Mouse (Mus musculus) lung, postnatal 4 days (tissue): ENCODE results near the gene Rad9b.
"Not testable (repeated sequence)": the region's sequence is repeated elsewhere in the genome, so short reads cannot be mapped to it uniquely, and the experiment has no call there.

Experiments used
- DNase-seq, 2 experiments: peaks; one replicate each; pipeline ENCODE4 v3.0.0; 2021

The Rad9b gene

DNA sequence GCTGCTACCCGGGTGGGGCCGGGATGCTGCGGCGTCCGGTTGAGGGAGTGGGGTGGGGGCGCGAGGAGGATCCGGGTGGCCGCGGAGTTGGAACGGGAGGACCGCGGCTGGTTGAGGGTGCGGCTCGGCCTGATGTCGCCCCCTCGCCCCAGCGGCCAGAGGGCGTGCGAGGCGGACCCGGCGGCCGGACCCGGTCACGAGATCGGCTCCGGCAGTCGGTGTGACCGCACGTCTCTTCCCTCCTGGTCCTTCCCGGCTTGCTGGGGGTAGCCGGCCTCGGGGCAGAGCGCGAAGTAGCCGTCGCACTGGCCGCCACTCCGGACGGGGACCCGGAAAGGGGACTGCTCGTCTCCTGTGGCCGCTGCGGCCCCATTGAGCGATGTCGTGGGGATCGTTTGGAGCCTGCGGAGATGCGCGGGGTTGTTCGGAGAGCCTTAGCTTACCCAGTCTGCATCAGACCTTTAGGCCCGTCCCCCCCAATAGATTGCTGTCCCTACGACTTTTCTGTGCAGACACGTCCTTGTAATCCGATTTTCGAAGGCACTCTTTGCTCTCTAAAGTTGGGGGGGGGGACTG, 547 bp upstream of the Rad9b start:
- DNase-seq, result no peak

DNA sequence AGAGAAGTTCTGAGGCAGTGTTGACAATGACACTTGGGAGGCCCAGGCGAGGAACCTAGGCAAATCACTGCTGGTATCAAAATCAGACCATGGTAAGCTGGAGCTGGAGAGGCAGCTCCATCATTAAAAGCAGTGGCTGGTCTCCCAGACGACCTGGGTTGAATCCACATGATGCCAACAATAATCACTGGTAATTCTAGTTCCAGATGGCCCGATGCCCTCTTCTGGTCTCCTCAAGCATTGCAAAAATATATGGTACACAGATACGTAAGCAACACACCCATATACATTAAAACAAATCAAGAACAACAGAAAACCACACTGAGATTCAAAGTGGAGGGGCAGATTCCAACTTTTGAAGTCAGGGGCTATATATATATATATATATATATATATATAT, 8.3 kb downstream of the Rad9b start:
- no peak for DNase-seq

DNA sequence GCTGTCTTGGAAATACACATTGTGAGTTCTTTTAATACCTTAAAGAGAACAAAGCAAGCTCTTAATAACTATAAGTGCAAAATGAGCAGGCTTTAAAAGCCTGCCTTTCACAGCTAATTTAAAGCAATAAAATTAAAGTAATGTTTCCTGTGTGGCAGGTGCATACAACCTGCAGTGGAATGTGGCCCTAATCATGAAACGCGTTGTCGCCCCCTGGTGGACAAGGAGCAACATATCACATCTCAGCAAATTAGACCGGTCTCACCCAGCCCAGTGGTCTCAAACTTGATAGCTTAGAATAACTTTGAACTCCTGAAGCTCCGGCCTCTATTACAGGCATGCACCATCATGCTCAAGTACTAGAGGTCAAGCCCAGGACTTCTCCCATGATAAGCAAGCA, 9.8 kb downstream of the Rad9b start:
- peak; percentile 72 to 84 for DNase-seq

DNA sequence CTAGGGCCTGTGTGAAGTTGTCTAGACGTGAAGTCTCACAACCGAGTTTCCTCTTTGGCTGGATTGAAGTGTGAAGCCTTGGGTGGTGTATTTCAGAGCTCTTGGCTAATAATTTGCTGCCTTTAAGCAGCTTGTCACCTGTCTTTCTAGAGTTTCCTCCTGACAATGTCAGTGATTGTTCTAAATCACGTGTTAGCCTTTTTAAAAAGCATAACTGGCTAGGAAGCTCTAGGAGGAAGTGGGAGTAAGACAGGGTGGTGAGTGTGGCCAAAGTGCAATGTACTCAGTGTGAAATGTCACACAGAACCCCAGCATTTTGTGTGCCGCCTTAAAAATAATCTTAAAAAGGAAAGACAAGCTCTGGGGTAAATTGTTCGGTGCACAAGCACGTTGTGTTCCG, 10.3 kb downstream of the Rad9b start:
- DNase-seq, result no peak

DNA sequence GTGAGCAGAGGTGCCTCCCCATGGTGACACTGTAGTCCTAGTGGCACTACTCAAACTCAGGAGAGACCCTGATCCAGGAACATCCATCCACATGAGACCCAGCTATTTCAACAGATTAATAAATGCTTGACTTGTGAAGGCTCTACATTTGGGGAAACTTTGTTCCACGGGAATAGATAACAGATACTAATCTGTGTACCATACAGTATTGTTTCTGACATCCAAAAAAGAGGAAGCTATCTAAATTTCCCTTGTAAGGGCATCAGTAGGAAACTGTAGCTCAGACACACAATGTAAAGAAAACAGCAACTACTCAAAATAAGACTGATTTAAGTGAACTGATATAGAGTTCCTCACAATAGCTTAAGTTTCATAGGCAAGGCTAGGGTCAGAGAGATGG, 11.2 kb downstream of the Rad9b start:
- DNase-seq, result no peak

DNA sequence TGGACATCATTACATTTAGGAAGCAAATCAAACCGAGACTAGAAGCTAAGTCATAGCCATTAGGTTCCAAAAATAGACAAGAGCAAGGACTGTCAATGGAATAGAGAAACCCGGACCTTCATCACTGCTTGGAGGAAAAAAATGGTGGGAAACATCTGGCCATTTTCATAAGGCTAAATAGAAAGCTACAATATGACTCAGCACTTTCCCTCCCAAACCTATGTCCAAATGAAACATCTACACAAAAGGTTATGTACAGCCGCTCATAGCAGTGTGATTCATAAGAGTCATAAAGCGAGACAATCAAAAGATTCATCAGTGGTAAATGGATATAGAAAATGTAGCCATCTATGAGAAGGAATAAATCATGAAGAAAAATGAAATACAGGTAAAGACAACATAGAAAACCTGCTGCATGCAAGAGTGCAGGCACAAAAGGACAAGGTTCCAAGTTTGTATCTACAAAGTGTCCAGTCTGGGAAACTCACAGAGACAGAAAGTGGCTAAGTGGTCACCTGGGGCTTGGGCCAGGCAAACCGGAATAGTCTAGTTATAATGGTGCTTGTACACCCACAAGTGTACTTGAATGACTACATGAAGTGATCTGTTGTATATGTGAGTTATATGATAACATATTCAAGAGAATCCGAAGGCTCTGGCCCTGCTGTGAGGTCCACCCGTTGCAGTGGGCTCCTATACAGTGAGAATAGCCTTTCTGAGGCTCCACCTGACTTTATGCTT, 17.3 kb downstream of the Rad9b start:
- no peak for DNase-seq

DNA sequence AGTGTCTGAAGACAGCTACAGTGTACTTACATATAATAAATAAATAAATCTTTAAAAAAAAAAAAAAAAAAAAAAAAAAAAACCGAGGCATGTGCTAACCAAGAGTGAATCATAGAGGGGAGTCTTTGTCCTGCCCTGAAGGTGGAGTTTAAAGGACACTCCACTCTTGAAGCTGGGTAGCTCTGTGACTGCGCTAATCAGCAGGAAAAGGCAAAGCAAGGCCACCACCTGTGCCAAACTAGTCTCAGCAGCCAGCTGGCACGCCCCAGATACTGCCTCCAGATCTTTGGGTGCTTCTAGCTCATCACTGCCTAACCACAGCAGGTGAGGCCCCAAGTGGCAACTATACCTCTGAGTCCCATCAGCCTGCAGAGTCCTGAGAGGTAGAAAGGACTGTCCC, 19.4 kb downstream of the Rad9b start:
- no peak for DNase-seq

DNA sequence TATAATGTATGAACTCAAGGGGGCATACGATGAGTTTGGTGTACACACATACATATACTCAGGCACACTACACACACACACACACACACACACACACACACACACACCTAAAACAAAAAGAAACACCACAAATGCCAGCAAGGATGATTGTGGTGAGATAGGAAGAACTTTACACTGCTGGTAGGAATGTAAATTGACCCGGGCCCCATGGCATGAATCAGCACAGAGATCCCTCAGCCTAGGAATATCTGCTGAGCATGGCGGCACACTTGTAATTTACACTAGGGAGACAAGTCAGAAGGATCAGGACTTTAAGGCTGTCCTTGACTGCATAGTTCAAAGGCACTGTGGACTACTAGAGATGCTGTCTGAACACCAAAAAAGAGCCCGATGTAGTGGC, 23.8 kb downstream of the Rad9b start:
- DNase-seq, result no peak

DNA sequence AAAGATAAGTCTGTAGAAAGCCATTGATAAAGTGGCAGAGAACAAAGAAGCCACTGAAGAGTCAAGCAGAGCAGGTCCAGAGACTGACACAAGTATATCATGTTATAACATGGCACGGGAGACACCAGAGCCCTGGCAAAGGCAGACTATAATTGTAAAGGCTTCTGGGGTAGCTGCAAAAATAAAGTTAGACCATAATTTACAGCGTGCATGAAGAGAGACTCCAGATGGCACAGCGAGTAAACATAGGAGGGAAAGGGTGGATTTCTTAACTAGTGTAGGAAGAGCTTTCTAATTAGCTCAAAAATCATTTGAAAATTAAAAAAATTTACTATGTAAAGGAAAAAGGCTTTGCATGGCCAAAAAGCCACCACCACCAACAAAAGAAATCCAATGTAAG, 26.8 kb downstream of the Rad9b start:
- DNase-seq, result no peak

DNA sequence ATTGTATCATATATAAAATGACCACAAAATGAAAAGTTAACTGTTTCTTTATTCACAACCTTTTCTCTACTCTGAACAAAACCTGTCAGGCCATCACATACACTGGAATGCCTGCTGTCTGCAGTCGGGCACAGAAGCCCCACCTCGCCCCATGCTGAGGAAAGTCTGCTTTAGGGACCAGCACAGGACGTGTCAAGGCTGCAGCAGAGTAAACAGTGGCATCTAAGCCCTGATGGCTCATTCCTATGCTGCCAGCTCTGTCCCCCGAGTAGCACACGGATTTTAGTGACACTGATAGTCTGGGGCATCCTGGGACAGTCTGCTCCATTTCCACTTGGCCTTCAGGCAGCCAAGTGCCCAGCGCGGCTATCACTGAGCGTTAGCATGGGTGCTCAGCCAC, 28.6 kb downstream of the Rad9b start:
- DNase-seq, result no peak

DNA sequence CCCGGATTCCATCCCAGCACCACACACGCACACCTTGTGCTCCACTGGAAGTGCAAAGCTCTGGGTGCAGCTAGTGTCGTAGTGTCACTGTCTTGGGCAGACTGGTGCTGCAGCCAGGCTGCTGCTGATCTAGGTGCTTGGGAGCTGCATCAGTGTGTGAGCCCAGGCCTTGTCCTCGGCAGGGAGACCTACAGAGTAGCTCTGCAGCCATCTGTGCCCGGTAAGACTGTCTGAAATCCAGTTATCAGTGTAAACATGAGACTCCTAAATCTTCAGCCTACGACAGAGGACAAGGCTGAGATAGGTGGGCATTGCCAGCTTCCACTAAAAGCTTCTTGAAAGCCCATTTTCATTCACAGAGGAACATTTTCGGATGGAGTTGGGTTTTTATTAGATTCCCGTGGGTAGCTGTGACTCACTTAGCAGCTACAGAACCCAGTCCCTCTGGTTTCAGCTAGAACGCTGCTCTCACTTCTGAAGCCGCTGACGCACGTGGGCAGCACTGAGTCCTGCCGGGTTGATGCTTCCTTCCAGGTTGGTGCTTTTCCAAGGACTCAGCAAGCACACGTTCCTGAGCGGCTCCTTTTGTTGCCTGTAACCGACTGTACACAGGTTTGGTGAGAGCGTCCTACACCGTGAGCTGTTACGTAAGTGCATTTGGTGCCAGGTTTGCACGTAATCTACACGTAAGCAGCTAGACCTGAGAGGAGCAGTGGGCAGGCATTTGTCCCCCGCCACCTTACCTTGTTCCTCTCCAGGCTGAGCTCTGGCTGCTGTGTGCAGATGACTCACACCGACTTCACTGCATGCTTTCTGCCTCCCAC, 29.2 kb downstream of the Rad9b start:
- peak; percentile 38 to 56 for DNase-seq

DNA sequence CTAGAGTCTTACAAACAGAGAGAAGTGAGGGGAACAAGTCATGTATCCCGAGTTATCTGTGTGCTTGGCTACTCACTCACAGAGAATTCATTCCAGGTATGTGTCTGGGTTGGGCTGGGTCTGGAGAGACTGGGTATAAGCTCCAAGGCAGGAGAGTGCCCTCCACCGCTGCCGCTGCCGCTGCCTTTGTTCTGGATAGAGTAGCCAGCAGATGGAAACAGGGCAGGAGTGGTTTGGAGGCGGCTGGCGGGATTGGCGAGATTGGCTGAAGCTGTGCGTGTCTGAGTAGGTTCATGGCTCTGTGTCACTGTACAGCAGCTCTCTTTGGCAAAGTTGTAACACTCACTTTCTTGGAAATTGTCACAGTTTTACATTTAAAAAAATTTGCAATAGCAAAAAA, 30.5 kb downstream of the Rad9b start:
- DNase-seq, result peak in 1 of 2 experiments; percentile 38

DNA sequence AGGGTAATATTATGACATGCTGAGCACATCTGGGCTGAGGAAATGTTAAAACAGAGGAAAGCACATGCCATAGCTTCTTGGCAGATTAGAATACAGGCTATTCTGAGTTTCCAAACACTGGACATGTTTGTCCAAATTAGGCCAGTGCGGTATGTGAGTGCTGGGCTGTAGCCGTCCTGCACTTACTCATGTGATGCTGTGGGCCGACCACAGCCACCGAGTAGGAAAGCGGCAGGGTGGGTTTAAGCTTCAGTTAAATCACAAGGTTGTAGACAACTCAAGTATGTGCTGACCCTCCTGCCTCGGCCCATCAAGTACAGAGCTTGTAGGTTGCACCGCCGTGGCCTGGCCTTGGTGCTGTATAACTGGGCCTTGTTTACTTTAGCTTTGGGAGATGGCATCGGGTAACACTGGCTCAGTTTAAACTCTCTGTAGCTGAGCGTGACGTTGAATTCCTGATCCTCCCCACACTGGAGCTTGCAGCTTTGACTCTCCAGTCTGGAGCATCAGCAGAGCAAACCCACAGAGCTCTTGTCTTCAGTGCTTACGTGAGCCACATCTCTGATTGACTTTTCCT, 33.7 kb downstream of the Rad9b start:
- DNase-seq, result peak; percentile 19 to 27

DNA sequence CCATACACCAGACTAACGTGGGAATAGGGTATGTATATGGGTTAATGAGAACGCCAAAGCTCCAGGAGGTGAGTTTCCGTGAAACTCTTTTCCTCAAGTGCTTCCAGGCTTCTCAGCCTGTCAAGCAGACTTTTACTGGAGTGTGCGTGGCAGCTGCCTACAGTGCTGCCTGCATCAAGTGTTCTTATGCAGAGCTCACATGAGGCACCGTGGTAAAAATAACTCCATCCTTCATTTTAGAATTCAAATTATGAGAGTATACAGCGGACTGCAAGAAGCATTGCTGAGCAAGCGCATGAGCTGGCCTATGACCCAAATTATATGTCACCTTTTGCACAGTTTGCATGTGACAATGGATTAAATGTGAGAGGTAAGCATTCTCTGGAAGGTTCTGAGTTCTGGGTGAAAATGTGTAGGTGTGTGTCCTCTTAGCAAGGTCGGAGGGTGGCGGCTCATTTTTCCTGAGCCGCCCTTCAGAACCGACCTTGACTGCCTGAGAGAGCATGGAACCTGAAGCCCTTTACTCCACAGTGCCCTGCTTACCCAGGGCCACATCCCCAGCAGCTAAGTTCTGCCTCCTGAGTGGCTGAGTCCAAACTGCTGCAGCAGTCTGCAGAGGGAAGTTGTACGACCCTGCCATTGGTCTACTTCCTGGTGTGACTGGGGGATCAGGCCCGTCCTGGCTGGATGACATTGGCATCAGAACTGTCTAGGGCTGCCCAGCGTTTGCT, 34.4 kb downstream of the Rad9b start:
- DNase-seq, result peak in 1 of 2 experiments; percentile 57

DNA sequence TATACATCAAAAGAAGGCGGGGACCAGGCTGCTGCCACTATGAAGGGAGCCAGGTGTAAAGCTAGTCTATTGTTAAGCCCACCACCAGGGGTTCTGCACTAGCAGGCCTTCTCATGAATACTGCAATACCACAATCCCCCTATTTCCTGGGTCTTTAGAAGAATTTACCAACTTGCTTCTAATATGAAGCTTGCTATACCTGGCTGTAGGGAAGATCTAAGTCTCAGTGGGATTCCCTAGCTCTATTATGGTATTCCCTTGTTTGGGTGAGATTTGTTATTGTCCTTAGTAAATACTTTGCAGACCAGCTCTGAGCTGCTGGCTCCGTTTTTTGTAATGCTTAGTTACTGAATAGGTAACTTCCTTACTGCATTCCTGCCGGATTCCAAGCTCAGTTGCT, 35.1 kb downstream of the Rad9b start:
- not testable (repeated sequence) for DNase-seq

DNA sequence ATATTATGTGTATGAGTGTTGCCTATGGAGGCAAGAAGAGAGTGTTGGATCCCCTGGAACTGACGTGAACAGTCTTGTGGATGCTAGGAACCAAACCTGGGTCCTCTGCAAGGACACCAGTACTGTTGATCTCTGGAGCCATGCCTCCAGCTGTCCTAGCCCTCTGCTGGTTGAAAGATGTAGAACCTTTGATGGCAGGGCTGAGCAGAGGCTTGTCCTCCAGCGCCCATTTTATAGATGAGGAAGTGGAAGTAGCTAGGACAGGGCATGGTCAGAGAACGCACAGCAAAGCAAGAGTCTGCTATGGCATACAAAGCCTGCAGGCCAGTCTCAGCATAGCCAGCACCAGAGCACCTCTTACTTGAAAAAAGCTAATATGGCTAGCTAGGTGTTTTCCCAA, 35.9 kb downstream of the Rad9b start:
- DNase-seq, result peak; percentile 48 to 69

DNA sequence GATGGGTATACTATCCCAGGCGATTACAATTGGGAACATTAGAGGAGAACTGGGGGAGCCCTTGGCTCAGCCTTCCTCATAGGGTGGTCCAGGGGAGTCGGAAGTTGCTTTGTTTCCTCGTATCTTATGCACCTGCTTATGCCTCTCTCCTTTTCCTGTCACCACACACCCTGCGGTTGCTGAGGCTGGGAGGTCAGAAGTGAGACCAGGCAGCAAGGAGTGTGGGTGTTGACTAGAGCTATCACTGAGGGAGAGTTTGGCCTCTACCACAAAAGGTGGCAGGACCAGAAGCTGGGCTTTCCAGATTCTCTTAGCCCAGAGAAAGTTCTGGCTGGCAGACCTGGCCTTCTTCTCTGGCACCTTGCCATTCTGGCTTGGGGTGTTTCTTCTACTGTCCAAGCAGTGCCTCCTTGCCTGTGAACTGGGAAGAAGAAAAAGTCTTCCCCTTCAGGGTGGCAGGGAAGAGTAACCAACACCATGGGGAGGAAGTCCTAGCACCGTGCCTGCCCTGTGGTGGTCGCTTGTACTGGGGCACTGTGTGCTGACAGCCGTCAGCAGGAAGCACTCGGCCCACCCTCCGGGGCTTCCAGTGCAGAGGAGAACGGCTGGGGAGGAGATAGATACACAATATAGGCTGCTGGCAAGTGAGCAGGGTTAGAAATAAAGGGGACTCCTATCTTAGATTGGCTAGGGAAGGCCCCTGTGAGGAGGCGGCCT, 36.5 kb downstream of the Rad9b start:
- DNase-seq, result no peak

DNA sequence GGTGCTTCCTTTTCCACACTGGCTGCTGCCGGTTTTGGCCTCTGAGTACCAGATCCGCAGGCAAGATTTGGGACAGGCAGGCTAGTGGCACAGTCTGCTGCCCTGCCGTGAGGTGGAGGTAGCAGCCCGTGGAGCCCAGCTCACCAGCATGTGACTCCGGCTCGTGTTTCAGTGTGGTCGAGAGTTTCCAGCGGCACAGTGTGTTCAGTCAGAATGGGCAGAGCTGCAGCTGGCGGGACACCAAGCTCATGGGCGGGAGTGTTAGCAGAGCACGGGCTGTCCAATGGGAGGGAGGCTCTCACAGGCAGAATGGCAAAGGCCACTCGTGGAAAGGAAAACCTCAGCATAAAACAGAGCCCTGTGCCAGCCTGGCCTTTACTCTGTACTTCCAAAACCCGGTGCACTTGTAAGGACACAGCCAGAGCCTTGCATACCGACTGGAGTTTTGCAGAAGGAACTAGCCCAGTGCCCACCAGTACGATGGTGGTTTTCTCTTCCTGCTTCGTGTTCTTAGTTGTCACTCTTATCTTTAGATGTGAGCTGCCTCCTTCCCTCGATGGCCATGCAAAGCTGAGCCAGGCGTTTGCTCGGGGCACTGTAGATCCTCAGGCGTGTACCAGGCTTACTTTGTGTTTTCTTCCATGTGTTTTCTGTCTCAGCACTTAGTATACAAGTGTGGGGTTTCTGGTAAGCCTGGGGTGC, 38.9 kb downstream of the Rad9b start:
- DNase-seq, result peak; percentile 86 to 93

DNA sequence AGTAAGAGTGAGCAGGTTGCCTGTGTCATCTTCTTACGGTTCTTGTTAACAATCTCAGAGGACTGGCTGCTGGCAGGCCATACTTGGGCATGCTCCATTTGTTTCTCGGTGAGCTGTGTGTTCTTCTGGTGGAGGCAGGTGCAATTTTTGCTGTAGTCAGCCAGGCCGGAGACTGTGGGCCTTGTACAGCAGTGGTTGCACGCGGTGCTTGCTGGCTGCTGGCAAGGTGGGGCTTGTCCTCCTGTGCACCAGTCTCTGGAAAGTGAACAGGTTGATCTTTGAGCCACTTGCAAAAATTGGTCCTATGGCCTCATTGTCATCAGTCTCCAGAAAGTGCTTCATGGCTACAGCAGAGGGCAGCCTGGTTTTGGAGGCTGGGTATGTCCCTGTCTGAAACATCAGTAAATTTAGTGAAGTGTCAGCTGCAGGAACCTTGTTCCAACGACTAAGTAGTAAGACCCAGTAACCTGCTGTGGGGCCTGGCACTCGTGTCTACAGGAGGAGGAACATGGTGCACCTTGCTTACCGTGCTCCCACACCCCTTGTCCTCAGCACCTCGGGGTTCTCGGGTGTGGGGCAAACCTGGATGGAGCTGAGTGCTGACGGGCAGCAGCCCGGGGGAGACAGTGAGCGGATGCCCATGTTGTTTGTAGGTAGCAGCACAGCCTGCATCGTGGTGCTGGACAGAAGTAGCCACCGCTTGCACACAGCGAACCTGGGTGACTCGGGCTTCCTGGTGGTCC, 40.9 kb downstream of the Rad9b start:
- DNase-seq, result no peak

DNA sequence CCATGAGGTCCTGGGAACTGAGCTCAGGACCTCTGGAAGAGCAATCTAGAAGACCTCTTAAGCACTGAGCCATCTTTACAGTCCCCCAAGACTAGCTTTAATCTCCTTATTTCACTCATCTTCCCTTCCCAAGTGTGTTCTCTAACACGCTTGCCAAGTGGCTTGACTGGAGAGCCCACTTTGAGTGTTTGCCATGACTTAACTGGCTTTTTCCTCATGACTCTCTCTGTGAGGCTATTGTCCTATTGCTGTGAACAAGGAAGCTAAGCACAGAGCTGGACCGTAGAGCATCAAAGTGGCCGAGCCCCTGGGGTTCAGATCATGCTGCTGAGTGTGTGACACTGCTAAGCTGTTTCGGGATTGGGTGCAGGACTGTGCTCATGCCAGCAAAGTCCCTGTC, 41.7 kb downstream of the Rad9b start:
- no peak for DNase-seq

DNA sequence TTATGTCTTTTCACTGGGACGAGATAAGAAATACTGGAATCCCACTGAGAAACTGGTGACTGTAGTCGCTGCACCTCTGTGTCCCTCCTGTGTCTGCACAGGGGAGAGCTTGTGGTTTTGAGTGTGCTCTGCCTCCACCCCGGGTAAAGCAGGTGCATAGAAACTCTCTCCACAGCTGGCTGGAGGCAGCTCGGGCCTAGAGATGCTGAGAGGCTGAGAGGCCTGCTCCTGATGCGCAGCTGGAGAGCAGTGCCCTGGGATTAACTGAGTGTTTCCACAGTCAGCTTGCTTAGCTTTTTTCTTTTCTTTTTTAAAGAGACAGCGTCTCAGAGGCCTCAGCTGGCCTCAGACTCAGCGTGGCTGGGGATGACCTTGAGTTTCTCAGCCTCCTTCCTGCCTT, 42.3 kb downstream of the Rad9b start:
- no peak for DNase-seq
